Mouse (Mus musculus): ENCODE measurements around the gene Kif18b. TPM values are rescaled to one million over a fixed set of nuclear protein-coding genes. Genes with fewer than 3 reads are reported as not detected.
A peak's percentile ranks its signal among the peaks of the same experiment; 100 is the strongest.

Kif18b gene
- total RNA-seq, 2 experiments from 2014 or later: 10.4 to 18.1 TPM

GRCm38 (mm10) chr11:102887433-102887832 lies 37.5 kb downstream of the Kif18b start:
- ATAC-seq (replicated peaks; ENCODE audit: low FRiP score, poor library complexity, severe bottlenecking): no peak

GRCm38 (mm10) chr11:102884616-102885219 lies 40.2 kb downstream of the Kif18b start, which contains the start of gene Fam187a:
Gene Fam187a, plus strand, starts transcription at chr11:102885169.
- ATAC-seq (replicated peaks; ENCODE audit: low FRiP score, poor library complexity, severe bottlenecking): no peak

- peak; percentile 38 for ATAC-seq (replicated peaks; ENCODE audit: low FRiP score, poor library complexity, severe bottlenecking)
These were observed 43.4 kb downstream of the Kif18b start for GRCm38 (mm10) chr11:102881314-102882198.

GRCm38 (mm10) chr11:102880585-102881313 lies 44.2 kb downstream of the Kif18b start, which contains the start of the genes Eftud2 and Ccdc103:
Gene Eftud2, minus strand, starts transcription at chr11:102880985.
Gene Ccdc103, plus strand, starts transcription at chr11:102881204.
- ATAC-seq (replicated peaks; ENCODE audit: low FRiP score, poor library complexity, severe bottlenecking): peak; percentile 86

GRCm38 (mm10) chr11:102879558-102879957 lies 45.4 kb downstream of the Kif18b start:
- no peak for ATAC-seq (replicated peaks; ENCODE audit: low FRiP score, poor library complexity, severe bottlenecking)

GRCm38 (mm10) chr11:102874801-102875334 lies 50.1 kb downstream of the Kif18b start:
- ATAC-seq (replicated peaks; ENCODE audit: low FRiP score, poor library complexity, severe bottlenecking): no peak

- no peak; the same call in 1 of the 2 replicates for ATAC-seq (replicated peaks; ENCODE audit: low FRiP score, poor library complexity, severe bottlenecking)
These were observed 60.7 kb downstream of the Kif18b start for GRCm38 (mm10) chr11:102864272-102864671.

GRCm38 (mm10) chr11:102859933-102860332 lies 65.0 kb downstream of the Kif18b start:
- ATAC-seq (replicated peaks; ENCODE audit: low FRiP score, poor library complexity, severe bottlenecking): no peak

- no peak for ATAC-seq (replicated peaks; ENCODE audit: low FRiP score, poor library complexity, severe bottlenecking)
These were observed 66.0 kb downstream of the Kif18b start for GRCm38 (mm10) chr11:102858951-102859350.

GRCm38 (mm10) chr11:102855941-102856340 lies 69.0 kb downstream of the Kif18b start:
- no peak for ATAC-seq (replicated peaks; ENCODE audit: low FRiP score, poor library complexity, severe bottlenecking)

Other genes starting within 250 kb of the Kif18b start
- gene Ccdc43, start 227.3 kb downstream of the Kif18b start, total RNA-seq (2015; ENCODE audit: low replicate concordance): 4.4 and 8.1 TPM in 2 replicates
- 2.9 and 12.0 TPM in 2 replicates for gene Ccdc43, start 227.3 kb downstream of the Kif18b start, total RNA-seq (2017; ENCODE audit: low replicate concordance)
- gene Adam11, start 163.7 kb downstream of the Kif18b start, total RNA-seq (2015; ENCODE audit: low replicate concordance): not detected in 2 replicates
- not detected in 2 replicates for gene Adam11, start 163.7 kb downstream of the Kif18b start, total RNA-seq (2017; ENCODE audit: low replicate concordance)
- gene Gjc1, start 105.4 kb downstream of the Kif18b start, total RNA-seq (2015; ENCODE audit: low replicate concordance): not detected in 2 replicates
- gene Gjc1, start 105.4 kb downstream of the Kif18b start, total RNA-seq (2017; ENCODE audit: low replicate concordance): 0.09 TPM in 1 of 2 replicates, not detected in the other
- not detected in 2 replicates for gene Higd1b, start 89.3 kb downstream of the Kif18b start, total RNA-seq (2015; ENCODE audit: low replicate concordance)
- not detected in 2 replicates for gene Higd1b, start 89.3 kb downstream of the Kif18b start, total RNA-seq (2017; ENCODE audit: low replicate concordance)
- 49.8 and 53.9 TPM in 2 replicates for gene Eftud2, start 44.1 kb downstream of the Kif18b start, total RNA-seq (2015; ENCODE audit: low replicate concordance)
- 45.0 and 54.5 TPM in 2 replicates for gene Eftud2, start 44.1 kb downstream of the Kif18b start, total RNA-seq (2017; ENCODE audit: low replicate concordance)
- not detected in 2 replicates for gene Ccdc103, start 43.9 kb downstream of the Kif18b start, total RNA-seq (2015; ENCODE audit: low replicate concordance)
- not detected in 2 replicates for gene Ccdc103, start 43.9 kb downstream of the Kif18b start, total RNA-seq (2017; ENCODE audit: low replicate concordance)
- gene Fam187a, start 40.0 kb downstream of the Kif18b start, total RNA-seq (2015; ENCODE audit: low replicate concordance): not detected in 2 replicates
- not detected in 2 replicates for gene Fam187a, start 40.0 kb downstream of the Kif18b start, total RNA-seq (2017; ENCODE audit: low replicate concordance)
- gene Gfap, start 24.2 kb downstream of the Kif18b start, total RNA-seq (2015; ENCODE audit: low replicate concordance): 26.9 and 33.2 TPM in 2 replicates
- gene Gfap, start 24.2 kb downstream of the Kif18b start, total RNA-seq (2017; ENCODE audit: low replicate concordance): 46.3 and 50.4 TPM in 2 replicates
- not detected in 2 replicates for gene C1ql1, start 21.6 kb upstream of the Kif18b start, total RNA-seq (2015; ENCODE audit: low replicate concordance)
- not detected in 2 replicates for gene C1ql1, start 21.6 kb upstream of the Kif18b start, total RNA-seq (2017; ENCODE audit: low replicate concordance)
- gene Nmt1, start 103.1 kb upstream of the Kif18b start, total RNA-seq (2015; ENCODE audit: low replicate concordance): 17.8 and 31.3 TPM in 2 replicates
- gene Nmt1, start 103.1 kb upstream of the Kif18b start, total RNA-seq (2017; ENCODE audit: low replicate concordance): 16.9 and 17.3 TPM in 2 replicates
- gene Dcakd, start 103.2 kb upstream of the Kif18b start, total RNA-seq (2015; ENCODE audit: low replicate concordance): 16.3 and 25.5 TPM in 2 replicates
- gene Dcakd, start 103.2 kb upstream of the Kif18b start, total RNA-seq (2017; ENCODE audit: low replicate concordance): 6.8 and 26.4 TPM in 2 replicates
- gene Plcd3, start 176.5 kb upstream of the Kif18b start, total RNA-seq (2015; ENCODE audit: low replicate concordance): not detected in 2 replicates
- 0.70 and 1.0 TPM in 2 replicates for gene Plcd3, start 176.5 kb upstream of the Kif18b start, total RNA-seq (2017; ENCODE audit: low replicate concordance)
- gene Acbd4, start 176.6 kb upstream of the Kif18b start, total RNA-seq (2015; ENCODE audit: low replicate concordance): 6.7 and 15.3 TPM in 2 replicates
- 25.0 TPM in 2 replicates for gene Acbd4, start 176.6 kb upstream of the Kif18b start, total RNA-seq (2017; ENCODE audit: low replicate concordance)
- gene Hexim1, start 191.1 kb upstream of the Kif18b start, total RNA-seq (2015; ENCODE audit: low replicate concordance): 14.8 and 15.9 TPM in 2 replicates
- 27.9 and 36.7 TPM in 2 replicates for gene Hexim1, start 191.1 kb upstream of the Kif18b start, total RNA-seq (2017; ENCODE audit: low replicate concordance)
- 0.96 and 3.1 TPM in 2 replicates for gene Hexim2, start 207.3 kb upstream of the Kif18b start, total RNA-seq (2015; ENCODE audit: low replicate concordance)
- 2.4 and 9.5 TPM in 2 replicates for gene Hexim2, start 207.3 kb upstream of the Kif18b start, total RNA-seq (2017; ENCODE audit: low replicate concordance)
- gene Fmnl1, start 246.0 kb upstream of the Kif18b start, total RNA-seq (2015; ENCODE audit: low replicate concordance): 70.7 and 93.0 TPM in 2 replicates
- 8.6 and 16.9 TPM in 2 replicates for gene Fmnl1, start 246.0 kb upstream of the Kif18b start, total RNA-seq (2017; ENCODE audit: low replicate concordance)

Measured in erythroblast, adult 5-6 weeks (primary cell).